Mouse (Mus musculus): ENCODE measurements at regions not wholly inside any gene's neighbourhood (a gene's known extent, or its start where the extent isn't known, plus 50 kb on each side); places are given as distances from the start of the nearest gene placed in this dataset.

- DNase-seq (ENCODE audit: low read depth, low spot score), result no peak
Measured at GRCm38 (mm10) chr3:154391629-154392028, 61.2 kb upstream of the Lhx8 start.

- no peak for DNase-seq (ENCODE audit: low read depth, low spot score)
Measured at GRCm38 (mm10) chr3:154388656-154389055, 58.2 kb upstream of the Lhx8 start.

GRCm38 (mm10) chr3:154387271-154387670, 56.8 kb upstream of the Lhx8 start:
- no peak for DNase-seq (ENCODE audit: low read depth, low spot score)

GRCm38 (mm10) chr3:154385831-154386312, 55.4 kb upstream of the Lhx8 start:
- DNase-seq (ENCODE audit: low read depth, low spot score), result no peak

GRCm38 (mm10) chr3:154382811-154383210, 52.4 kb upstream of the Lhx8 start:
- no peak for DNase-seq (ENCODE audit: low read depth, low spot score)

GRCm38 (mm10) chr3:154381561-154381960, 51.1 kb upstream of the Lhx8 start:
- no peak for DNase-seq (ENCODE audit: low read depth, low spot score)

Data from telencephalon, adult 2 months (tissue).